Mouse (Mus musculus) kidney, adult 8-10 months (tissue): ENCODE measurements at regions not wholly inside any gene's neighbourhood (a gene's known extent, or its start where the extent isn't known, plus 50 kb on each side); places are given as distances from the start of the nearest gene placed in this dataset.
"Not testable (repeated sequence)": the region's sequence is repeated elsewhere in the genome, so short reads cannot be mapped to it uniquely, and the experiment has no call there.

ENCODE experiments used
- DNase-seq, 2 experiments: peaks; one replicate each; pipeline ENCODE4 v3.0.0; 2022

- peak in 1 of 2 experiments; percentile 21 for DNase-seq
These were observed 321.8 kb upstream of the Gdi2 start for GRCm38 (mm10) chr13:3216070-3216469.

- DNase-seq = not testable (repeated sequence)
These were observed 316.8 kb upstream of the Gdi2 start for GRCm38 (mm10) chr13:3221005-3221621.

- DNase-seq = no peak
These were observed 316.2 kb upstream of the Gdi2 start for GRCm38 (mm10) chr13:3221622-3222021.

GRCm38 (mm10) chr13:3258379-3258778, 279.5 kb upstream of the Gdi2 start:
- DNase-seq = no peak

GRCm38 (mm10) chr13:3276130-3276529, 261.7 kb upstream of the Gdi2 start:
- not testable (repeated sequence) for DNase-seq
